Mouse (Mus musculus) adrenal gland, adult 18-20 months (tissue): ENCODE results near the gene Rab26. TPM values are rescaled to one million over a fixed set of nuclear protein-coding genes. Genes with fewer than 3 reads are reported as not detected.

Experiments
- DNase-seq, 2 experiments: peaks; one replicate each; pipeline ENCODE4 v3.0.0; 2021 to 2022; ENCODE audit warnings: low spot score in 2 of 2
- total RNA-seq, 2 experiments: library from RNA; stranded (reverse); gene quantifications; 1 replicate in 1 of 2; 2 replicates in 1 of 2; pipeline ENCODE4 v1.2.3; 2021

Rab26 gene
- total RNA-seq, 2 experiments from 2014 or later: 1.5 to 2.0 TPM

DNA sequence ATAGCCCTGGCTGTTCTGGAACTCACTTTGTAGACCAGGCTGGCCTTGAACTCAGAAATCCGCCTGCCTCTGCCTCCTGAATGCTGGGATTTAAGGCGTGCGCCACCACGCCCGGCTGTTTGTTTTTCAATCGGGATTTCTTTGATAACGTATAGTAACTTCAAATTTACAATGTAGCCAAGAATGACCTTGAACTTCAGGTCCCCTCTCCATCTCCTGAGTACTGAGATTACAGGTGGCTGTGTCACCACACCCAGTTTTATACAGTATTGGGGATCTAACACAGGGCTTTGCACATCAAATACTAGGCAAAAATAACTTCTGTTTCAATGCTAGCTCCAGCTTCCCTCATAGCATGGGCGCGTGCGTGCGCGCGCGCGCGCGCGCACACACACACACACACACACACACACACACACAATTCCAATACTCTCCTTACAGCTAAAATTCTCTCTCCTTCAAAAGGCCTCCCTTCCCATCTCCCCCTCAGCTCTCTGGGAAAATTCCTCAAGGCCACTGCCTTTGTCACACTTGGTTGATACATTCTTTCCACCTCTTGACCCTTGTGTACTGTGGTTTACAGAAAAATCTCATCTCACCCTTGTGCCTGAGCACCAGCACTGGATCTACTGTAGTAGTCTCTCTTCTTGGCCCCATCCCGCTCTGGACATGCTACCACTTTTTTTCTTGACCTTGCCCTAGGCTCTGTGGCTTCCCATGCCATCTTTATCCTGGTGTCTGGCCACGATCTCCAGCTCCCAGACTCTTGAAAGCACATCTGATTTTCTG is 52.8 kb downstream of the Rab26 start:
- DNase-seq: no peak

DNA sequence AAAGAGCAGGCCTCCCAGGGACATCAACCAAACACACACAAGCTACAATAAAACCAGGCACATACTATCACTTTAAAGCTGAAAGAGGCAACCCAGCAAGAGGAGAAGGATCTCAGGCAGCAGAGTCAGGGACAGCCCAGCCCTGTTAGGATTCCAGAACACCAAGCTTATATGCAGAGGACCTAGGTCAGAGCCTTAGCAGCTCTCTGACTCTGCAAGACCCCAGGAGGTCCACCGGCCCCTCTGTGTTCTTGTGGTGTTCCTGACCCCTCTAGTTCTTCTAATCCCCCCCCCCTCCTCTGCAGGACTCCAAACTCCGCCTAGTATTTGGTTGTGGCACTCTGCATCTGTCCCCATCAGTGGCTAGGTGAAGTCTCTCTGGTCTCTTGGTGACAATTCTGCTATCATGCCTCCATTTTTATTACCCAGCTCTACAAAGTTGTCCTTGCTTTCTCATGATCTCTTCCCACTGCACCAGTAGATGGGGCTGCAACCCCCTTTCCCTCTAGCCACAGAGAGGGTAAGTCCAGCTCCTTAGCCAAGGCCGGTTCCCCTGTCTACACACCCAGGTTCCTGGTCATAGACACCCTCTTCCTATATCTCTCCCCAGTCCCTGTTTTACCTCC is 53.7 kb downstream of the Rab26 start:
- DNase-seq: no peak

DNA sequence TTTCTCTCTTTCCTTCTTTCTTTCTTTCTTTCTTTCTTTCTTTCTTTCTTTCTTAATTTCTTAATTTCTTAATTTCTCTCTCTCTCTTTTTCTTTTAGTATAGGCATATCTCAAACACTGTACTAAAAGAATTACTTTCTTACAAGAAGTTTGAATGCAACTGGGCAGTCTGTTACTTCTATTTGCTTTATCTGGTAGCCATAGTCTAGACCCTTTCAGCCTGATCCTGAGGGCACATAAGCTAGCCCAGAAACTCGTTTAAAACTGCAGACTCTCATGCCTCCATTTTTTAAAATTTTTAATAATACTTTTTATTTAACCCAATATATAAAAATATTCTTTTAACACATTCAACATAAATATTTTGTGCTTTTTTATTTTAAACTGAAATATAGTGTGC is 54.6 kb downstream of the Rab26 start:
- DNase-seq: no peak

DNA sequence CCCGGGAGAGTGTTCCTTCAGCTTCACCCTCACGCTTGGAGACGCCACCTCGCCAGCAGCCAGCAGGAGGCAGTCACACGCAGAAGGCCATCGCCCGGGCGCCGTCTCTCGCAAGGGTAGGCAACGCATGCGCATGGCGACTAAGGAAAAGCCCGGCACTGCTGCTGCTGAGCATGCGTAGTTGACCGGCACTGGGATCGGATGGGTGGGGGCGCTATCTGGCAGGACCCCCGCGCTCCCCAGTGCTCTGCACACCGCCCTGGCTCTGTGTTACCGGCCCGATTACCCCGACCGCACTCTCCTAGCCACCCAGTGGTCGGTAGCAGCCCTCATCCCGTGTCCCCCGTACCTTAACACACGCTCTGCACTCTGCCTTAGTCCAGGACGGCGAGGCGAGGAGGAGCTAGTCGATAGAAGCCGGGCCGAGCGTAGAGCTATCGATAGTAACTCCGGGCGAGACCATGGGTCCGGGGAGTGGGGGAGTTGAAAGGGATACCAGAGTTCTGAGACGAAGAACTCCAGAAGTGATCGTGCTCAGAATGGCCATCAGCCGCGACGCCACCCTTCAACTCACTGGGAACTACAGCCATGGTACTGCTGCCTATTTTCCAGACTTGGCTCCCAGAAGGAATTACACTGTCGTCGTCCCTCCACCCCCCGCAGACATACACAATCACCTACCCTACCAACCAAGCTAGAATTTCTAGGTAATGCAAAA is 55.2 kb downstream of the Rab26 start, which contains the start of gene Mlst8:
Gene Mlst8, minus strand, starts transcription at position 416 of the 718 bp plus-strand sequence.
- peak; percentile 96 to 97 for DNase-seq

DNA sequence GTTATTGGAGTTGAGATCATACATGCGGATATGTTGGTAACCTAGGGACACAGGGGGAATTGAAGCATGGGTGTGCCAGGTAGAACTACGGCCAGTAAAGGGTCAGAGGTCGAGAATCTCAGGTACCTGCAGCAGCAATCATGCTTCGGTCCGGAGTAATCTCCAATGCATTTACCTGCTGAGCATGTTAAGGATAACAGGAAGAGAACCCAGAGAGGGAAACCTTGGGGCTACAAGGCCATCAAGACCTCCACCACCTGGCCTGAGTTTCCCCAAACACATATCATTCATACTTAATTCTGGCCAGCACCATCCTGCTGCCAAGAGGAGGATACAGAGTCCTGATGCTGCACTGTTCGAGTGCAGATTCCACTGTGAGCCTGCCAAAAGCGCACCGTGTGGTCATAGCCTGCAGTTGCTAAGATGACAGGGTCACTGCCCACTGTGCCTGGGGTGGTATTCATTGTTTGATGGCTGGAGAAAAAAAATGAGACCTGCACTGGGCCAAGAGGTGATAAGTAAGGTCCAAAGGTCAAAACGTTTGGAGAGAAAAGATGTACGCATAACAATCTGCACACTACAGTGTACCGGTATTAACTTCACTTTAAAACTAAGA is 55.9 kb downstream of the Rab26 start:
- DNase-seq: no peak

Other genes starting within 250 kb of the Rab26 start
- under 1 TPM in 1 of 2 experiments, not detected in 1; 0.10 TPM for gene Abca17, start 183.1 kb downstream of the Rab26 start, total RNA-seq
- gene Abca3, start 182.3 kb downstream of the Rab26 start, total RNA-seq: 10 to 100 TPM; 23.2 to 27.7 TPM
- 10 to 100 TPM; 61.1 to 82.0 TPM for gene Rnps1, start 119.6 kb downstream of the Rab26 start, total RNA-seq
- 100 to 1,000 TPM; 249 to 330 TPM for gene Eci1, start 107.6 kb downstream of the Rab26 start, total RNA-seq
- 1 to 10 TPM; 2.8 to 4.0 TPM for gene Dnase1l2, start 91.1 kb downstream of the Rab26 start, total RNA-seq
- 10 to 100 TPM; 21.9 to 23.1 TPM for gene E4f1, start 63.9 kb downstream of the Rab26 start, total RNA-seq
- 10 to 100 TPM; 85.8 to 86.4 TPM for gene Pgp, start 63.8 kb downstream of the Rab26 start, total RNA-seq
- gene Bricd5, start 60.3 kb downstream of the Rab26 start, total RNA-seq: under 1 TPM; 0.42 to 0.53 TPM
- gene Mlst8, start 55.1 kb downstream of the Rab26 start, total RNA-seq: 10 to 100 TPM; 24.6 to 26.5 TPM
- gene Caskin1, start 45.6 kb downstream of the Rab26 start, total RNA-seq: 10 to 100 TPM; 16.0 to 31.5 TPM
- gene Traf7, start 6.3 kb downstream of the Rab26 start, total RNA-seq: 100 to 1,000 TPM; 101 to 105 TPM
- 10 to 100 TPM; 37.9 to 38.2 TPM for gene Pkd1, start 15.6 kb upstream of the Rab26 start, total RNA-seq
- gene Tsc2, start 98.4 kb upstream of the Rab26 start, total RNA-seq: 100 to 1,000 TPM in 1 of 2 experiments, 10 to 100 TPM in 1; 93.3 to 111 TPM
- 1 to 10 TPM; 7.3 to 8.0 TPM for gene Nthl1, start 98.5 kb upstream of the Rab26 start, total RNA-seq
- 10 to 100 TPM; 62.0 to 90.2 TPM for gene Slc9a3r2, start 116.1 kb upstream of the Rab26 start, total RNA-seq
- gene Npw, start 124.2 kb upstream of the Rab26 start, total RNA-seq: not detected
- 10 to 100 TPM; 50.0 to 55.7 TPM for gene Zfp598, start 135.5 kb upstream of the Rab26 start, total RNA-seq
- gene Syngr3, start 155.7 kb upstream of the Rab26 start, total RNA-seq: 1 to 10 TPM; 2.2 to 3.3 TPM
- gene Gfer, start 161.9 kb upstream of the Rab26 start, total RNA-seq: 10 to 100 TPM; 31.9 to 33.9 TPM
- gene Noxo1, start 162.0 kb upstream of the Rab26 start, total RNA-seq: 1 to 10 TPM; 2.8 to 3.9 TPM
- 10 to 100 TPM; 30.2 to 32.4 TPM for gene Tbl3, start 173.4 kb upstream of the Rab26 start, total RNA-seq
- gene Rnf151, start 183.9 kb upstream of the Rab26 start, total RNA-seq: not detected
- gene Rps2, start 183.9 kb upstream of the Rab26 start, total RNA-seq: 100 to 1,000 TPM; 653 to 681 TPM
- 100 to 1,000 TPM; 239 to 321 TPM for gene Ndufb10, start 190.3 kb upstream of the Rab26 start, total RNA-seq
- 1 to 10 TPM in 1 of 2 experiments, not detected in 1; 1.2 TPM for gene Rpl3l, start 193.6 kb upstream of the Rab26 start, total RNA-seq
- gene Msrb1, start 202.4 kb upstream of the Rab26 start, total RNA-seq: 10 to 100 TPM; 83.9 to 94.4 TPM
- gene Hs3st6, start 218.8 kb upstream of the Rab26 start, total RNA-seq: 1 to 10 TPM; 2.2 to 2.3 TPM